Mouse (Mus musculus) brain, embryonic 14.5 days (tissue): ENCODE measurements around the gene Coro1b. TPM values are rescaled to one million over a fixed set of nuclear protein-coding genes. Genes with fewer than 3 reads are reported as not detected.

Experiments used
- DNase-seq: peaks from one replicate; pipeline ENCODE4 v3.0.0-alpha.2; 2011; ENCODE audit warnings: low read depth
- CTCF ChIP-seq: fragments of 200-500 bp; IDR thresholded peaks from 2 replicates; pipeline ENCODE4 v1.5.1; 2012; ENCODE audit warnings: inconsistent platforms, mild to moderate bottlenecking, moderate library complexity, borderline replicate concordance; ENCODE audit not compliant: insufficient read depth, insufficient read length; ENCODE audit errors: extremely low read depth
- POLR2A ChIP-seq: fragments of 200-500 bp; IDR thresholded peaks from 2 replicates; pipeline ENCODE4 v1.6.1; 2012; ENCODE audit warnings: mild to moderate bottlenecking, inconsistent platforms, borderline replicate concordance; ENCODE audit not compliant: poor library complexity, insufficient read depth, insufficient read length, severe bottlenecking; ENCODE audit errors: extremely low read depth
- polyA plus RNA-seq: library from polyadenylated mRNA; depleted of rRNA; stranded (reverse); fragments of >200 nt; gene quantifications from 2 replicates; pipeline ENCODE4 v1.2.3, GENCODE M21; 2012

Coro1b gene
- polyA plus RNA-seq, 1 experiment: 210 TPM

GRCm38 (mm10) chr19:4147022-4147405 lies 1.4 kb upstream of the Coro1b start:
- no peak for DNase-seq
- TF ChIP-seq CTCF: no peak
- no peak for TF ChIP-seq POLR2A

- no peak for DNase-seq
- no peak for TF ChIP-seq POLR2A
- no peak for TF ChIP-seq CTCF
These were observed 483 bp upstream of the Coro1b start for GRCm38 (mm10) chr19:4147782-4148490.

GRCm38 (mm10) chr19:4148819-4149218 lies 400 bp downstream of the Coro1b start:
- TF ChIP-seq POLR2A (no peak), CTCF (no peak)
- DNase-seq: no peak

GRCm38 (mm10) chr19:4149283-4149682 lies 864 bp downstream of the Coro1b start:
- DNase-seq: no peak
- TF ChIP-seq CTCF (no peak), POLR2A (no peak)

- no peak for DNase-seq
- TF ChIP-seq CTCF (no peak), POLR2A (no peak)
These were observed 1.5 kb downstream of the Coro1b start for GRCm38 (mm10) chr19:4149764-4150461.

- no peak for DNase-seq
- TF ChIP-seq POLR2A (no peak), CTCF (no peak)
These were observed 2.4 kb downstream of the Coro1b start for GRCm38 (mm10) chr19:4150567-4151487.

- no peak for DNase-seq
- TF ChIP-seq CTCF (no peak), POLR2A (no peak)
These were observed 3.1 kb downstream of the Coro1b start for GRCm38 (mm10) chr19:4151488-4151860.

- TF ChIP-seq CTCF (no peak), POLR2A (no peak)
These were observed 3.5 kb downstream of the Coro1b start for GRCm38 (mm10) chr19:4151898-4152297.

GRCm38 (mm10) chr19:4152445-4153231 lies 4.2 kb downstream of the Coro1b start:
- TF ChIP-seq POLR2A (no peak), CTCF (no peak)
- no peak for DNase-seq

More at GRCm38 (mm10) chr19:4151898-4152297, 3.5 kb downstream of the Coro1b start:
- no peak for DNase-seq

- DNase-seq: no peak
- TF ChIP-seq CTCF (no peak), POLR2A (no peak)
These were observed 4.8 kb downstream of the Coro1b start, which contains the start of gene Ptprcap for GRCm38 (mm10) chr19:4153232-4153654. Gene Ptprcap, plus strand, starts transcription at chr19:4153604.
